Mouse (Mus musculus) small intestine, adult 2 months (tissue): ENCODE results near the gene Fnip2. TPM values are rescaled to one million over a fixed set of nuclear protein-coding genes. Genes with fewer than 3 reads are reported as not detected.

Source experiments
- H3K27ac ChIP-seq: fragments of 200-500 bp; 2 replicates; pipeline ENCODE4 v1.5.1; 2012; ENCODE audit warnings: low read depth, low read length, control low read depth, inconsistent platforms; ENCODE audit not compliant: insufficient read depth
- H3K27me3 ChIP-seq: fragments of 200-500 bp; 2 replicates; pipeline ENCODE4 v1.6.1; 2012; ENCODE audit warnings: mild to moderate bottlenecking, moderate library complexity, low read length, inconsistent platforms; ENCODE audit not compliant: control insufficient read depth, insufficient read depth
- H3K36me3 ChIP-seq: fragments of 200-500 bp; 2 replicates; pipeline ENCODE4 v1.6.1; 2012; ENCODE audit warnings: mild to moderate bottlenecking, low read length, control low read depth, inconsistent platforms; ENCODE audit not compliant: control insufficient read depth, insufficient read depth
- H3K4me1 ChIP-seq: fragments of 200-500 bp; 2 replicates; pipeline ENCODE4 v1.6.1; 2012; ENCODE audit warnings: low read length, inconsistent platforms, mixed read lengths; ENCODE audit not compliant: control insufficient read depth, insufficient read depth, insufficient read length
- H3K4me3 ChIP-seq: fragments of 200-500 bp; 2 replicates; pipeline ENCODE4 v1.5.1; 2012; ENCODE audit warnings: low read depth, mild to moderate bottlenecking, control low read depth, inconsistent platforms, low read length, moderate library complexity
- CTCF ChIP-seq: fragments of 200-500 bp; IDR thresholded peaks from 2 replicates; pipeline ENCODE4 v1.5.1; 2012; ENCODE audit warnings: low read depth, mild to moderate bottlenecking, control low read depth, inconsistent platforms, low read length, moderate library complexity, mixed read lengths; ENCODE audit not compliant: insufficient replicate concordance, insufficient read length; ENCODE audit errors: extremely low read depth
- POLR2A ChIP-seq: fragments of 200-500 bp; IDR thresholded peaks from 2 replicates; pipeline ENCODE4 v1.6.1; 2012; ENCODE audit warnings: low read depth, mild to moderate bottlenecking, control low read depth, inconsistent platforms, low read length, moderate library complexity
- WGBS: fragments of 180-500 bp; shearing (Covaris S2); methylation state at CpG from one replicate; pipeline ENCODE4 v1.1.7; 2018; 5-methylcytosine and 5-hydroxymethylcytosine counted together
- polyA plus RNA-seq: library from polyadenylated mRNA; depleted of rRNA; stranded (reverse); fragments of >200 nt; gene quantifications from 2 replicates; pipeline ENCODE4 v1.2.3, GENCODE M21; 2012

Gene Fnip2
- polyA plus RNA-seq, 1 experiment: 1.6 TPM

GRCm38 (mm10) chr3:79501166-79501728 lies 66.3 kb downstream of the Fnip2 start:
- WGBS: 78% methylated on average over 2 of the region's 2 CpGs
- Histone ChIP-seq H3K36me3 (peaks cover 5% of the 10 kb centered on the region), H3K4me3 (no peak overlapping the region)

GRCm38 (mm10) chr3:79500279-79500678 lies 67.3 kb downstream of the Fnip2 start:
- H3K27me3 ChIP-seq: no peaks in the 10 kb centered on the region
- H3K4me3 ChIP-seq: no peak overlapping the region
- no peak overlapping the region for H3K27ac ChIP-seq
- H3K36me3 ChIP-seq: peaks cover 5% of the 10 kb centered on the region
- WGBS: 80% methylated on average over 10 of the region's 10 CpGs
- H3K4me1 ChIP-seq: no peaks in the 10 kb centered on the region; the same call in 1 of the 2 replicates
- TF ChIP-seq CTCF (no peak), POLR2A (no peak)

More at GRCm38 (mm10) chr3:79501166-79501728, 66.3 kb downstream of the Fnip2 start:
- TF ChIP-seq CTCF (no peak), POLR2A (no peak)
- Histone ChIP-seq H3K27ac (no peak overlapping the region), H3K27me3 (no peaks in the 10 kb centered on the region), H3K4me1 (no peaks in the 10 kb centered on the region; the same call in 1 of the 2 replicates)

GRCm38 (mm10) chr3:79496668-79497067 lies 70.9 kb downstream of the Fnip2 start:
- 87% methylated on average over 6 of the region's 6 CpGs for WGBS
- Histone ChIP-seq H3K4me1 (no peaks in the 10 kb centered on the region; the same call in 1 of the 2 replicates), H3K27ac (no peak overlapping the region), H3K4me3 (no peak overlapping the region), H3K27me3 (no peaks in the 10 kb centered on the region), H3K36me3 (peaks cover 3% of the 10 kb centered on the region)
- no peak for TF ChIP-seq CTCF
- TF ChIP-seq POLR2A: no peak

GRCm38 (mm10) chr3:79495151-79495550 lies 72.4 kb downstream of the Fnip2 start:
- no peaks in the 10 kb centered on the region for H3K27me3 ChIP-seq
- no peak overlapping the region for H3K4me3 ChIP-seq
- H3K36me3 ChIP-seq: peaks cover 2% of the 10 kb centered on the region
- TF ChIP-seq CTCF (no peak), POLR2A (no peak)
- H3K4me1 ChIP-seq: no peaks in the 10 kb centered on the region; the same call in 1 of the 2 replicates
- WGBS: 84% methylated on average over 7 of the region's 7 CpGs
- H3K27ac ChIP-seq: no peak overlapping the region

- Histone ChIP-seq H3K27me3 (no peaks in the 10 kb centered on the region), H3K36me3 (peaks cover 1% of the 10 kb centered on the region)
Measured at GRCm38 (mm10) chr3:79494028-79494427, 73.6 kb downstream of the Fnip2 start.

GRCm38 (mm10) chr3:79493064-79493463 lies 74.5 kb downstream of the Fnip2 start:
- H3K4me3 ChIP-seq: no peak overlapping the region
- no peaks in the 10 kb centered on the region; the same call in 1 of the 2 replicates for H3K4me1 ChIP-seq
- H3K27ac ChIP-seq: no peak overlapping the region
- TF ChIP-seq CTCF: no peak
- WGBS: 90% methylated on average over 10 of the region's 10 CpGs
- peaks cover 9% of the 10 kb centered on the region for H3K36me3 ChIP-seq
- no peaks in the 10 kb centered on the region for H3K27me3 ChIP-seq

More at GRCm38 (mm10) chr3:79494028-79494427, 73.6 kb downstream of the Fnip2 start:
- TF ChIP-seq POLR2A: no peak
- TF ChIP-seq CTCF: no peak
- no peak overlapping the region for H3K27ac ChIP-seq
- no peak overlapping the region for H3K4me3 ChIP-seq
- 88% methylated on average over 8 of the region's 8 CpGs for WGBS
- no peaks in the 10 kb centered on the region; the same call in 1 of the 2 replicates for H3K4me1 ChIP-seq

- 68% methylated on average over 3 of the region's 3 CpGs for WGBS
- TF ChIP-seq POLR2A: no peak
- TF ChIP-seq CTCF: no peak
- Histone ChIP-seq H3K27me3 (no peaks in the 10 kb centered on the region), H3K4me3 (no peak overlapping the region), H3K27ac (no peak overlapping the region), H3K4me1 (no peaks in the 10 kb centered on the region), H3K36me3 (peaks cover 9% of the 10 kb centered on the region)
Measured at GRCm38 (mm10) chr3:79491614-79492013, 76.0 kb downstream of the Fnip2 start.
